Mouse (Mus musculus) CH12.LX (cell line): Measurements from ENCODE around the gene Pawr.

ENCODE experiments used
- CTCF ChIP-seq, 2 experiments: IDR thresholded peaks in 1 of 2; conservative IDR thresholded peaks in 1 of 2; 2 replicates each; pipeline ENCODE4 v1.5.1; 2011 to 2012; ENCODE audit warnings: low read depth in 2 of 2, low read length in 2 of 2, improper control_type of control experiment in 1 of 2, inconsistent platforms in 1 of 2, mild to moderate bottlenecking in 1 of 2, moderate library complexity in 1 of 2
- E2F4 ChIP-seq: IDR thresholded peaks from 2 replicates; pipeline ENCODE4 v1.6.1; 2011; ENCODE audit warnings: low read depth, low read length, improper control_type of control experiment; ENCODE audit not compliant: insufficient replicate concordance
- ETS1 ChIP-seq: conservative IDR thresholded peaks from 2 replicates; pipeline ENCODE4 v1.6.1; 2012; ENCODE audit warnings: low read depth, mild to moderate bottlenecking, inconsistent platforms, low read length, improper control_type of control experiment, moderate library complexity
- ZNF384 ChIP-seq: IDR thresholded peaks from 2 replicates; pipeline ENCODE4 v1.6.1; 2012; ENCODE audit warnings: low read depth, low read length, improper control_type of control experiment, inconsistent platforms

DNA sequence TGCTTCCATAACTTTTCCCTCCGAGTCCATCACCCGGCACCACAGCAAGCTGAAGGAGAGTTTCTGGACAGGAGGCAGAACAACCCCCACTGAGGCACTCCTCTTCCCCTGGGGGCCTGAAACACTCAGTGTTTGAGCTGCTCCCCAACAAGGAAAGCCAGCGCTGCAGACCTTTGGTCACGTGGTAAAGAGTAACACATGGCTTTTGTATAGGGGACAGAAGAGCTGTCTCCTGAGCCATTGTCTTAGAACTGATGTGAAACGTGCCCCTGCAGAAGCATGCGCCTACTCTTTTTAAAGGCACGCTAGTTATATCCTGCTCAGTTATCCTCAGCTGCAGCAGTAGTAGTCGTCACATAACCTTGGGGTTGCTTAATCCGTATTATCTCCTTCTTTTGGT, 32.0 kb downstream of the Pawr start:
- no peak for TF ChIP-seq ZNF384
- TF ChIP-seq CTCF (conservative IDR thresholded peaks at IDR 0.05 in 1 of 2, IDR thresholded peaks at IDR 0.05 in 1 of 2; ENCODE audit: low read depth in 2 of 2, low read length in 2 of 2), result no peak
- TF ChIP-seq ETS1, result no peak
- no peak for TF ChIP-seq E2F4
